Mouse (Mus musculus): ENCODE data around the gene Mapt. TPM values are rescaled to one million over a fixed set of nuclear protein-coding genes. Genes with fewer than 3 reads are reported as not detected.

The Mapt gene
- 0.96 and 6.4 TPM in 2 replicates for polyA plus RNA-seq (2012; rRNA removed; ENCODE audit: low replicate concordance)

DNA sequence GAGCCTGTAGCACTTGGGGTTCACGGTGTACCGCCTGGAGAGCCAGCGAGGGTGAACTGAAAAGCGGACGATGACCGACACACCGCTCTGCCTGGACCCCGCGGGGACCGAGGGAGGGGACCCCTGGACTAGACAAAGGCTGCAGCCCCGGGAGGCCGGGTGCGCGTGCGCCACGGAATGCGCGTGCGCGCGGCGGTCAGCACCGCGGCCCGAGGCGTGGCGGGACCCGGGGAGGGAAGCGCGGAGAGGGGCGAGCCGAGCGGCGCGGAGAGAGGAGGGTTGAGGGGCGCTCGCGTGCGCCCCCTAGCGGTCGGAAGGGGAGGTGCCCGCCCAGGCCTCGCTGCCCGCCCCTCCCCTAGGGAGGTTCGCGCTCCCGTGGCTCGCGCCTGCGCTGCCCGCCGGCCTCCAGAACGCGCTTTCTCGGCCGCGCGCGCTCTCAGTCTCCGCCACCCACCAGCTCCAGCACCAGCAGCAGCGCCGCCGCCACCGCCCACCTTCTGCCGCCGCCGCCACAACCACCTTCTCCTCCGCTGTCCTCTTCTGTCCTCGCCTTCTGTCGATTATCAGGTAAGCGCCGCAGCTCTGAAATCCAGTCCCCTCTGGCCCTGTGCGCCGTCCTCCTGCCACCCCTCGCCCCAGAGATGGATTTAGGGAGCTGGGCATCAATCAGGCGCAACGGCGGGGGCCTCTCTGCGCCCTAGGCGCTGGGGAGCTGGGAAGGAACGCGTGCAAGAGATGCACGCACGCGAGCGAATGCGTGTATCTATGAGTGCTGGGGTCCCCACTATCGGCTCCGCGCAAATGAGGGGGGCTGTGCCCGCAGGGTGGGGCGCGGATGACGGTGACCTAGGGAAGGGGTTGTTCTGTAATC, at the start of gene Mapt:
Gene Mapt, plus strand, starts transcription at position 350 of the 871 bp plus-strand sequence.

GRCm38 (mm10) chr11:104186135-104186836, 44.9 kb upstream of the Mapt start, which contains the start of gene Sppl2c:
Sppl2c (plus strand) TSS chr11:104186327.

Other genes with a start within 250 kb of the Mapt start
- not detected in 2 replicates for gene Crhr1, start 98.5 kb upstream of the Mapt start, polyA plus RNA-seq (2012; rRNA removed; ENCODE audit: low replicate concordance)
- gene Sppl2c, start 45.1 kb upstream of the Mapt start, polyA plus RNA-seq (2012; rRNA removed; ENCODE audit: low replicate concordance) = 0.07 TPM in 1 of 2 replicates, not detected in the other
- 74.3 and 153 TPM in 2 replicates for gene Kansl1, start 237.5 kb downstream of the Mapt start, polyA plus RNA-seq (2012; rRNA removed; ENCODE audit: low replicate concordance)

Measured in mammary gland, adult 2 months (tissue).